Comparison of ENCODE assay signal across 8 mouse cellular contexts in the genomic region with DNA sequence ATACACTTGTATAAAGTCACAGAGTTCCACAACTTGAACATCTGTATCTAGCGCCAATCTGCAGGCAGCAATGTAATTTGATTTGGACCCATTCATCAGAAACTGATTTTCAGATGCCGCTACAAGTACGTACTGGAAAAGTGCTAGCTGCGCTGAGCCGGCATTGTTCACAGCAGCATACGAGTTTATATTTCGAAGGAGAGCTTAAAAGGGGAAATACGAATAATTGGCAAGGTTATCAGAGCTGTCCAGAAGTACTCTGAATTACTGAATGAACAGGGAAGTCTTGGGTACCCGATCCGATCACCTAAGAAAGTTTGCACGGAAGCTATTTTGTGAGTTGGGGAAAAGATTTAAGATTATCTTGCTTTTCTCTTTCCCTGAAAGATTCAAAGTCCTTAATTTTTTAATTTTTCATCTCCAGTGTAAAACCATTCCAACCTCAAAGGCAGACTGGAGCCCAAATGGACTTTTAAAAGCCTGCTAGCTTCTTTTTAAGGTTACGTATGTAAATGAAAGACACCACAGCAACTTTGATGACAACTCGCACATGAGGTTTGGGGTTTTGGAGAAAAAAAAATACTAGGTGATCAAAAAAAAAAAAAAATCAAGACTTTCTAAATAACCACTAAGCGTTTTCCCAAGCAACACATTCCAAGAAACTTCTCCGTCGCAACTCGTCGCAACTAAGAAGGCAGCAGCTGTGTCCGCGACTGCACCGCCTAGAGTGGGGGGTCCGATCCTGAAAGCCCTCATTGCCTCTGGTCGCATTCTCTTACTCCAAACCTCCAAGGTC. TPM values are rescaled to one million over a fixed set of nuclear protein-coding genes. Genes with fewer than 3 reads are reported as not detected.
DNase-seq lines count a peak whose midpoint lies in the region; ATAC-seq lines count a peak whose summit lies in the region.

No protein-coding gene starts in this region.

- H3K4me1 ChIP-seq in lung, embryonic 15.5 days = peaks cover 17% of the 10 kb centered on the region

- ATAC-seq in lung, embryonic 15.5 days (ENCODE audit: borderline replicate concordance, extremely low read depth, low FRiP score, low TSS enrichment) = no peak
- ATAC-seq in erythroid progenitor cell, adult 5-6 weeks (replicated peaks; ENCODE audit: low FRiP score, poor library complexity, severe bottlenecking) = no peak

- intact Hi-C loops in left cerebral cortex, postnatal 25 days (cut with DNase I) = loop anchor here (2.0 to 5.0 kb wide), 2 partner anchors 85 to 136 kb away; partner anchors contain the start of gene Trap1
- intact Hi-C loops in left cerebral cortex, postnatal 10 days (cut with DNase I) = loop anchor here (5.0 kb wide), 2 partner anchors 55 to 135 kb away; partner anchors contain the start of gene Trap1

- H3K9ac ChIP-seq in lung, embryonic 15.5 days = peak overlapping the region; percentile 84

- no peak for DNase-seq in lung, postnatal 25 days (ENCODE audit: low spot score)
- DNase-seq in embryo, embryonic 10.5 days (ENCODE audit: low spot score) = peak; percentile 4
- DNase-seq in induced T-regulatory cell, adult 2 months (ENCODE audit: low read depth) = peak; percentile 53
- peak; percentile 14 for DNase-seq in neural tube, embryonic 10.5 days (ENCODE audit: extremely low spot score, low spot score)
- no peak for DNase-seq in left cerebral cortex, postnatal 25 days (ENCODE audit: low spot score in 2 of 2)
- no peak for DNase-seq in left cerebral cortex, postnatal 10 days (ENCODE audit: extremely low spot score in 1 of 2, low spot score in 2 of 2)

- 1% methylated on average over 23 of the region's 23 CpGs for WGBS in lung, embryonic 15.5 days

- H3K4me2 ChIP-seq in lung, embryonic 15.5 days = peak overlapping the region; percentile 63

- peak overlapping the region; percentile 89 for H3K4me3 ChIP-seq in lung, embryonic 15.5 days

- H3K27ac ChIP-seq in lung, embryonic 15.5 days = no peak overlapping the region

- no peaks in the 10 kb centered on the region for H3K27me3 ChIP-seq in lung, embryonic 15.5 days

- no peaks in the 10 kb centered on the region for H3K36me3 ChIP-seq in lung, embryonic 15.5 days

- H3K9me3 ChIP-seq in lung, embryonic 15.5 days = no peaks in the 10 kb centered on the region

RNA-seq across cellular contexts. Expression of gene Crebbp, which starts 1.4 kb away (rescaled TPM):
- 27.9 and 30.2 TPM in 2 replicates for polyA plus RNA-seq in lung, embryonic 15.5 days (2015; fragmentation: Nextera tagmentation; extraction: Ambion mirVana)
- total RNA-seq in left cerebral cortex, postnatal 25 days (2021) = 10 to 100 TPM; 82.9 to 83.8 TPM
- total RNA-seq in left cerebral cortex, postnatal 10 days (2021) = 10 to 100 TPM; 79.1 to 80.5 TPM
- total RNA-seq in erythroid progenitor cell, adult 5-6 weeks (2015; ENCODE audit: low replicate concordance) = 51.1 and 51.2 TPM in 2 replicates
- 51.4 and 115 TPM in 2 replicates for total RNA-seq in erythroid progenitor cell, adult 5-6 weeks (2017; ENCODE audit: low replicate concordance)

Comparison
In these comparisons a context has a peak if more than half of its experiments do, and no peak if none do; other contexts are left out.
1. DNase-seq: peak in embryo, embryonic 10.5 days (single experiment), induced T-regulatory cell, adult 2 months (single experiment) and neural tube, embryonic 10.5 days (single experiment); none in lung, postnatal 25 days (single experiment), left cerebral cortex, postnatal 25 days (0 of 2) and left cerebral cortex, postnatal 10 days (0 of 2).